Mouse (Mus musculus): ENCODE data around the gene Fam131b. TPM values are rescaled to one million over a fixed set of nuclear protein-coding genes. Genes with fewer than 3 reads are reported as not detected.

Gene Fam131b
- polyA plus RNA-seq, 1 experiment from 2014 or later, result 0.13 TPM

GRCm38 (mm10) chr6:42343361-42344120 lies 19.1 kb upstream of the Fam131b start:
- Histone ChIP-seq H3K9ac (no peak overlapping the region), H3K4me2 (no peak overlapping the region), H3K9me3 (ENCODE audit: low read depth, low read length) (no peaks in the 10 kb centered on the region), H3K4me1 (ENCODE audit: insufficient read depth) (no peaks in the 10 kb centered on the region), H3K36me3 (ENCODE audit: insufficient read depth) (no peaks in the 10 kb centered on the region), H3K27ac (ENCODE audit: low read depth) (no peak overlapping the region), H3K27me3 (ENCODE audit: insufficient read depth, low read length) (no peaks in the 10 kb centered on the region), H3K4me3 (ENCODE audit: low read depth, low read length) (no peak overlapping the region)
- 78% methylated on average over 9 of the region's 9 CpGs for WGBS
- TF ChIP-seq CTCF (IDR thresholded peaks at IDR 0.05; ENCODE audit: low read depth), result no peak
- no peak for DNase-seq
- ATAC-seq (ENCODE audit: insufficient read depth), result no peak

GRCm38 (mm10) chr6:42342171-42342570 lies 17.7 kb upstream of the Fam131b start:
- H3K9me3 ChIP-seq (ENCODE audit: low read depth, low read length), result no peaks in the 10 kb centered on the region
- WGBS, result 58% methylated on average over 1 of the region's 1 CpGs
- no peak overlapping the region for H3K4me3 ChIP-seq (ENCODE audit: low read depth, low read length)
- H3K36me3 ChIP-seq (ENCODE audit: insufficient read depth), result no peaks in the 10 kb centered on the region
- H3K9ac ChIP-seq, result no peak overlapping the region
- ATAC-seq (ENCODE audit: insufficient read depth), result no peak
- H3K4me2 ChIP-seq, result no peak overlapping the region
- no peak overlapping the region for H3K27ac ChIP-seq (ENCODE audit: low read depth)
- no peaks in the 10 kb centered on the region for H3K4me1 ChIP-seq (ENCODE audit: insufficient read depth)
- H3K27me3 ChIP-seq (ENCODE audit: insufficient read depth, low read length), result no peaks in the 10 kb centered on the region
- no peak for DNase-seq
- no peak for TF ChIP-seq CTCF (IDR thresholded peaks at IDR 0.05; ENCODE audit: low read depth)

GRCm38 (mm10) chr6:42339981-42340380 lies 15.5 kb upstream of the Fam131b start:
- TF ChIP-seq CTCF (IDR thresholded peaks at IDR 0.05; ENCODE audit: low read depth), result no peak

GRCm38 (mm10) chr6:42339189-42339588 lies 14.7 kb upstream of the Fam131b start:
- H3K4me1 ChIP-seq (ENCODE audit: insufficient read depth), result no peaks in the 10 kb centered on the region
- H3K9me3 ChIP-seq (ENCODE audit: low read depth, low read length), result no peaks in the 10 kb centered on the region
- WGBS, result 85% methylated on average over 2 of the region's 2 CpGs
- H3K27me3 ChIP-seq (ENCODE audit: insufficient read depth, low read length), result no peaks in the 10 kb centered on the region
- no peak overlapping the region for H3K4me3 ChIP-seq (ENCODE audit: low read depth, low read length)
- no peaks in the 10 kb centered on the region for H3K36me3 ChIP-seq (ENCODE audit: insufficient read depth)
- H3K27ac ChIP-seq (ENCODE audit: low read depth), result no peak overlapping the region
- no peak for TF ChIP-seq CTCF (IDR thresholded peaks at IDR 0.05; ENCODE audit: low read depth)
- H3K4me2 ChIP-seq, result no peak overlapping the region
- ATAC-seq (ENCODE audit: insufficient read depth) (no peak), DNase-seq (no peak)
- H3K9ac ChIP-seq, result no peak overlapping the region

More at GRCm38 (mm10) chr6:42339981-42340380, 15.5 kb upstream of the Fam131b start:
- no peak overlapping the region for H3K27ac ChIP-seq (ENCODE audit: low read depth)
- H3K4me2 ChIP-seq, result no peak overlapping the region
- no peak overlapping the region for H3K4me3 ChIP-seq (ENCODE audit: low read depth, low read length)
- H3K9ac ChIP-seq, result no peak overlapping the region
- H3K27me3 ChIP-seq (ENCODE audit: insufficient read depth, low read length), result no peaks in the 10 kb centered on the region
- no peaks in the 10 kb centered on the region for H3K4me1 ChIP-seq (ENCODE audit: insufficient read depth)
- no peaks in the 10 kb centered on the region for H3K9me3 ChIP-seq (ENCODE audit: low read depth, low read length)
- no peak for DNase-seq
- ATAC-seq (ENCODE audit: insufficient read depth), result no peak
- WGBS, result 64% methylated on average over 5 of the region's 5 CpGs
- no peaks in the 10 kb centered on the region for H3K36me3 ChIP-seq (ENCODE audit: insufficient read depth)

- Histone ChIP-seq H3K9ac (no peak overlapping the region), H3K4me1 (ENCODE audit: insufficient read depth) (no peaks in the 10 kb centered on the region), H3K36me3 (ENCODE audit: insufficient read depth) (no peaks in the 10 kb centered on the region), H3K4me3 (ENCODE audit: low read depth, low read length) (no peak overlapping the region), H3K9me3 (ENCODE audit: low read depth, low read length) (no peaks in the 10 kb centered on the region), H3K27ac (ENCODE audit: low read depth) (no peak overlapping the region), H3K27me3 (ENCODE audit: insufficient read depth, low read length) (no peaks in the 10 kb centered on the region), H3K4me2 (no peak overlapping the region)
- DNase-seq, result no peak
- WGBS, result 82% methylated on average over 3 of the region's 3 CpGs
- ATAC-seq (ENCODE audit: insufficient read depth), result no peak
- TF ChIP-seq CTCF (IDR thresholded peaks at IDR 0.05; ENCODE audit: low read depth), result no peak
Measured at GRCm38 (mm10) chr6:42330946-42331345, 6.5 kb upstream of the Fam131b start.

- ATAC-seq (ENCODE audit: insufficient read depth) (no peak), DNase-seq (no peak)
- no peaks in the 10 kb centered on the region for H3K4me1 ChIP-seq (ENCODE audit: insufficient read depth)
- 71% methylated on average over 3 of the region's 3 CpGs for WGBS
- no peak overlapping the region for H3K27ac ChIP-seq (ENCODE audit: low read depth)
- H3K9me3 ChIP-seq (ENCODE audit: low read depth, low read length), result no peaks in the 10 kb centered on the region
- H3K36me3 ChIP-seq (ENCODE audit: insufficient read depth), result no peaks in the 10 kb centered on the region
- no peak overlapping the region for H3K9ac ChIP-seq
- no peak for TF ChIP-seq CTCF (IDR thresholded peaks at IDR 0.05; ENCODE audit: low read depth)
- H3K27me3 ChIP-seq (ENCODE audit: insufficient read depth, low read length), result no peaks in the 10 kb centered on the region
- H3K4me3 ChIP-seq (ENCODE audit: low read depth, low read length), result no peak overlapping the region
- no peak overlapping the region for H3K4me2 ChIP-seq
Measured at GRCm38 (mm10) chr6:42330216-42330615, 5.8 kb upstream of the Fam131b start.

- no peak for DNase-seq
- no peak overlapping the region for H3K4me3 ChIP-seq (ENCODE audit: low read depth, low read length)
- WGBS, result 67% methylated on average over 3 of the region's 3 CpGs
- TF ChIP-seq CTCF (IDR thresholded peaks at IDR 0.05; ENCODE audit: low read depth), result no peak
- peaks cover 13% of the 10 kb centered on the region for H3K27me3 ChIP-seq (ENCODE audit: insufficient read depth, low read length)
- no peak overlapping the region for H3K9ac ChIP-seq
- H3K4me2 ChIP-seq, result no peak overlapping the region
- peaks cover under 1% of the 10 kb centered on the region; the same call in 1 of the 2 replicates for H3K4me1 ChIP-seq (ENCODE audit: insufficient read depth)
- no peaks in the 10 kb centered on the region for H3K36me3 ChIP-seq (ENCODE audit: insufficient read depth)
- no peak overlapping the region for H3K27ac ChIP-seq (ENCODE audit: low read depth)
- no peak for ATAC-seq (ENCODE audit: insufficient read depth)
- H3K9me3 ChIP-seq (ENCODE audit: low read depth, low read length), result no peaks in the 10 kb centered on the region
Measured at GRCm38 (mm10) chr6:42328757-42329156, 4.3 kb upstream of the Fam131b start.
